Mouse (Mus musculus) G1E (cell line): ENCODE measurements at regions not wholly inside any gene's neighbourhood (a gene's known extent, or its start where the extent isn't known, plus 50 kb on each side); places are given as distances from the start of the nearest gene placed in this dataset.

Experiments
- CTCF ChIP-seq: IDR thresholded peaks from 2 replicates; pipeline ENCODE4 v1.5.1; 2012; ENCODE audit warnings: low read depth, low read length, inconsistent platforms, mixed read lengths
- GATA1 ChIP-seq: IDR thresholded peaks from 2 replicates; pipeline ENCODE4 v1.6.1; 2012; ENCODE audit warnings: borderline replicate concordance, low read length, inconsistent platforms, mixed read lengths
- TAL1 ChIP-seq: conservative IDR thresholded peaks from 2 replicates; pipeline ENCODE4 v1.6.1; 2012; ENCODE audit warnings: low read depth, low read length, inconsistent platforms, mixed read lengths

GRCm38 (mm10) chrX:146558606-146559005 is 403.7 kb upstream of the Htr2c start:
- TF ChIP-seq CTCF (no peak), GATA1 (no peak), TAL1 (no peak)
